ENCODE assay signal across 18 mouse cellular contexts in the genomic region with DNA sequence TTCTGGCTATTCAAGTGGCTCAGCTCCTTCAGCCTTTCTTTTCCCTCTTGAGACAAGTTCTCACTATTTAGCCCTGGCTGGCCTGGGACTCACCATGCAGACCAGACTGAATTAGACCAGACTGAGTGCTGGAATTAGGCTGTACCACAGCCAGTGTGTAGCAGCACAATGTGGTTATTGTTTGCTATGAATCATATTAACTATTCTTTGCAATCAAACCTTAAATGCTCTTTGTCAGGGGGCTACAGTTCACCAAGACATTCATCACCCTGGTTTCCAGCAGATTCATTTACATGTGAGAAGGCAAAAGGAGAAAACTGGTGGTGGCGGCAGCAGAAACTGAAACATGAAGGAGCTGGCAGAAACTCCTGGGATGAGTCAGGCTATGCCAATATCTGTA. TPM values are rescaled to one million over a fixed set of nuclear protein-coding genes. Genes with fewer than 3 reads are reported as not detected.
DNase-seq lines count a peak whose midpoint lies in the region; ATAC-seq and TF ChIP-seq lines count a peak whose summit lies in the region.
"Had no signal": no experiment of that assay in that cellular context is flagged by ENCODE, and none has a peak within 500 bp of the region (broad histone marks: within the 10 kb centered on the region; RNA-seq: fewer than 3 reads in every experiment).

No protein-coding gene starts in this region.

- no peak overlapping the region for H3K9ac ChIP-seq in hindbrain, embryonic 13.5 days

- DNase-seq in heart, adult 11 months = peak; percentile 54
- no peak for DNase-seq in heart, adult 18-20 months
- peak; percentile 66 for DNase-seq in 3T3-L1 (ENCODE audit: low read depth, low spot score)
- DNase-seq in kidney, postnatal 36 days = no peak
- no peak for DNase-seq in liver
- DNase-seq in thymus, postnatal 4 days = no peak
- DNase-seq: adrenal gland, adult 8-10 months; cerebellum, adult 9-10 months; lung, adult 2 months; thymus, postnatal 14 days had no signal

- 41% methylated on average over 1 of the region's 1 CpGs for WGBS in hindbrain, embryonic 13.5 days

- H3K4me1 ChIP-seq in cortical plate, adult 2 months (ENCODE audit: control insufficient read depth, insufficient read depth, low read length) = peaks cover 21% of the 10 kb centered on the region
- H3K4me1 ChIP-seq in hindbrain, embryonic 13.5 days (replicated peaks) = peaks cover 26% of the 10 kb centered on the region

- peak; percentile 61; the same call in 1 of the 2 replicates for ATAC-seq in hindbrain, embryonic 13.5 days (ENCODE audit: low FRiP score)
- ATAC-seq: inflammation-experienced regulatory T-cells, adult 6 months had no signal

- 0 out of 2 replicates have a peak overlapping the region, but pooled peaks have one; percentile 4 for H3K27ac ChIP-seq in cortical plate, adult 2 months (ENCODE audit: insufficient read depth, low read length)
- no peak overlapping the region; the same call in 1 of the 2 replicates for H3K27ac ChIP-seq in hindbrain, embryonic 13.5 days

- peaks cover 6% of the 10 kb centered on the region for H3K36me3 ChIP-seq in hindbrain, embryonic 13.5 days

- no peak overlapping the region for H3K4me2 ChIP-seq in hindbrain, embryonic 13.5 days

- no peaks in the 10 kb centered on the region for H3K9me3 ChIP-seq in hindbrain, embryonic 13.5 days

- no peaks in the 10 kb centered on the region for H3K27me3 ChIP-seq in hindbrain, embryonic 13.5 days

- TF ChIP-seq POLR2A in cortical plate, adult 2 months (IDR thresholded peaks at IDR 0.05; ENCODE audit: extremely low read depth, insufficient read depth, low read length) = no peak

- H3K4me3 ChIP-seq in cortical plate, adult 2 months (ENCODE audit: insufficient read depth, low read length) = no peak overlapping the region
- H3K4me3 ChIP-seq in hindbrain, embryonic 13.5 days = no peak overlapping the region
- H3K4me3 ChIP-seq: myocyte had no signal

- no peak for TF ChIP-seq CTCF in cortical plate, adult 2 months (IDR thresholded peaks at IDR 0.05; ENCODE audit: extremely low read depth, insufficient read depth, low read length)

RNA-seq across cellular contexts. Expression of a gene that starts 22.0 kb away (rescaled TPM):
- 10 to 100 TPM; 11.2 to 12.1 TPM for total RNA-seq in heart, adult 18-20 months (2021)
- polyA plus RNA-seq in cortical plate, adult 2 months (2012; rRNA removed) = 46.7 and 46.8 TPM in 2 replicates
- 32.0 and 34.6 TPM in 2 replicates for polyA plus RNA-seq in hindbrain, embryonic 13.5 days (2015; fragmentation: Nextera tagmentation; extraction: Ambion mirVana)

RNA-seq across cellular contexts. Expression of a gene that starts 22.0 kb away (rescaled TPM):
- total RNA-seq in heart, adult 18-20 months (2021) = 10 to 100 TPM; 11.3 to 12.3 TPM
- 7.6 and 9.4 TPM in 2 replicates for polyA plus RNA-seq in cortical plate, adult 2 months (2012; rRNA removed)
- 27.9 and 29.1 TPM in 2 replicates for polyA plus RNA-seq in hindbrain, embryonic 13.5 days (2015; fragmentation: Nextera tagmentation; extraction: Ambion mirVana)

RNA-seq across cellular contexts. Expression of a gene that starts 24.8 kb away (rescaled TPM):
- 1 to 10 TPM; 1.5 to 2.1 TPM for total RNA-seq in heart, adult 18-20 months (2021)
- polyA plus RNA-seq in cortical plate, adult 2 months (2012; rRNA removed) = 5.8 and 6.9 TPM in 2 replicates
- polyA plus RNA-seq in hindbrain, embryonic 13.5 days (2015; fragmentation: Nextera tagmentation; extraction: Ambion mirVana) = 5.1 and 5.8 TPM in 2 replicates

RNA-seq across cellular contexts. Expression of a gene that starts 37.1 kb away (rescaled TPM):
- not detected for total RNA-seq in heart, adult 18-20 months (2021)
- 0.04 and 0.34 TPM in 2 replicates for polyA plus RNA-seq in cortical plate, adult 2 months (2012; rRNA removed)
- polyA plus RNA-seq in hindbrain, embryonic 13.5 days (2015; fragmentation: Nextera tagmentation; extraction: Ambion mirVana) = not detected in 2 replicates
- total RNA-seq: adrenal gland, adult 8-10 months; heart, adult 8-10 months; layer of hippocampus, adult 8-10 months had no signal
- polyA plus RNA-seq: heart, postnatal 0 days; inflammation-experienced regulatory T-cells, adult 6 months; myocyte; spleen, adult 2 months had no signal

RNA-seq across cellular contexts. Expression of a gene that starts 37.1 kb away (rescaled TPM):
- 10 to 100 TPM in 1 of 2 experiments, 1 to 10 TPM in 1; 6.5 to 12.3 TPM for total RNA-seq in heart, adult 18-20 months (2021)
- polyA plus RNA-seq in cortical plate, adult 2 months (2012; rRNA removed) = 2.2 and 5.6 TPM in 2 replicates
- polyA plus RNA-seq in hindbrain, embryonic 13.5 days (2015; fragmentation: Nextera tagmentation; extraction: Ambion mirVana) = 21.6 and 24.1 TPM in 2 replicates

Comparison
In these comparisons a context has a peak if more than half of its experiments do, and no peak if none do; other contexts are left out.
1. DNase-seq: peak in heart, adult 11 months (single experiment) and 3T3-L1 (single experiment); none in heart, adult 18-20 months (0 of 2), kidney, postnatal 36 days (0 of 2), liver (single experiment) and thymus, postnatal 4 days (single experiment).